Mouse (Mus musculus) ES-Bruce4 (cell line): ENCODE data around the gene Mgll. TPM values are rescaled to one million over a fixed set of nuclear protein-coding genes. Genes with fewer than 3 reads are reported as not detected.

Experiments used
- H3K27ac ChIP-seq: 2 replicates; pipeline ENCODE4 v1.5.1; 2012; ENCODE audit warnings: low read length, inconsistent platforms; ENCODE audit not compliant: insufficient read depth
- H3K27me3 ChIP-seq: 2 replicates; pipeline ENCODE4 v1.6.1; 2012; ENCODE audit warnings: mild to moderate bottlenecking, low read length, inconsistent platforms; ENCODE audit not compliant: control insufficient read depth, poor library complexity, insufficient read depth, severe bottlenecking
- H3K36me3 ChIP-seq: 2 replicates; pipeline ENCODE4 v1.6.1; 2012; ENCODE audit warnings: inconsistent platforms, mild to moderate bottlenecking, low read length, moderate library complexity; ENCODE audit not compliant: control insufficient read depth, poor library complexity, insufficient read depth, severe bottlenecking
- H3K4me1 ChIP-seq: one replicate; pipeline ENCODE4 v1.8.1; 2011; ENCODE audit warnings: low read length; ENCODE audit not compliant: control insufficient read depth, insufficient read depth
- H3K4me3 ChIP-seq: 2 replicates; pipeline ENCODE4 v1.5.1; 2011; ENCODE audit warnings: low read depth, mild to moderate bottlenecking, low read length
- H3K9ac ChIP-seq: 2 replicates; pipeline ENCODE4 v1.6.1; 2012; ENCODE audit warnings: low read depth, mild to moderate bottlenecking, inconsistent platforms; ENCODE audit not compliant: poor library complexity, severe bottlenecking
- H3K9me3 ChIP-seq: replicated peaks from 2 replicates; pipeline ENCODE4 v1.6.1; 2012; ENCODE audit warnings: mild to moderate bottlenecking, low read length, inconsistent platforms; ENCODE audit not compliant: control insufficient read depth, poor library complexity, insufficient read depth, severe bottlenecking
- CTCF ChIP-seq: IDR thresholded peaks from one replicate; pipeline ENCODE4 v1.8.1; 2011; ENCODE audit warnings: low read depth, low read length
- EP300 ChIP-seq: IDR thresholded peaks from 2 replicates; pipeline ENCODE4 v1.6.1; 2011; ENCODE audit warnings: low read depth, low read length; ENCODE audit not compliant: insufficient read depth
- POLR2A ChIP-seq: IDR thresholded peaks from one replicate; pipeline ENCODE4 v1.8.1; 2011; ENCODE audit warnings: low read length; ENCODE audit not compliant: insufficient read depth
- polyA plus RNA-seq: library from polyadenylated mRNA; stranded (reverse); fragments of >200 nt; gene quantifications from 2 replicates; pipeline ENCODE4 v1.2.4, GENCODE M21; 2011; ENCODE audit warnings: low read depth; ENCODE audit not compliant: missing spikeins, insufficient read depth, insufficient read length

The Mgll gene
- polyA plus RNA-seq, 1 experiment = 3.4 TPM

GRCm38 (mm10) chr6:88873965-88874867 is 150.0 kb downstream of the Mgll start:
- Histone ChIP-seq H3K4me1 (no peaks in the 10 kb centered on the region), H3K9me3 (no peaks in the 10 kb centered on the region), H3K27me3 (no peaks in the 10 kb centered on the region; the same call in 1 of the 2 replicates), H3K36me3 (no peaks in the 10 kb centered on the region), H3K27ac (no peak overlapping the region), H3K4me3 (peak overlapping the region; percentile 61), H3K9ac (peak overlapping the region; percentile 60)
- TF ChIP-seq CTCF (no peak), POLR2A (no peak), EP300 (no peak)

- Histone ChIP-seq H3K36me3 (no peaks in the 10 kb centered on the region), H3K27ac (no peak within 1 kb of the TSS), H3K4me1 (no peaks in the 10 kb centered on the region), H3K9ac (peak within 1 kb of the TSS; percentile 60), H3K4me3 (peak within 1 kb of the TSS; percentile 61), H3K9me3 (no peaks in the 10 kb centered on the region), H3K27me3 (no peaks in the 10 kb centered on the region; the same call in 1 of the 2 replicates)
- no peak for TF ChIP-seq EP300
- TF ChIP-seq CTCF = no peak
- TF ChIP-seq POLR2A = no peak
These were observed 150.8 kb downstream of the Mgll start, which contains the start of gene Podxl2 for GRCm38 (mm10) chr6:88874868-88875508. Gene Podxl2 (minus strand): TSS chr6:88875044.

Other genes starting within 250 kb of the Mgll start
- gene Sec61a1, start 205.5 kb upstream of the Mgll start, polyA plus RNA-seq = 126 and 128 TPM in 2 replicates
- gene Kbtbd12, start 86.5 kb upstream of the Mgll start, polyA plus RNA-seq = not detected in 2 replicates
- gene Abtb1, start 117.6 kb downstream of the Mgll start, polyA plus RNA-seq = 16.7 and 18.3 TPM in 2 replicates
- gene Podxl2, start 150.6 kb downstream of the Mgll start, polyA plus RNA-seq = 0.81 and 1.2 TPM in 2 replicates
- 117 and 120 TPM in 2 replicates for gene Mcm2, start 174.4 kb downstream of the Mgll start, polyA plus RNA-seq
- gene Tpra1, start 177.8 kb downstream of the Mgll start, polyA plus RNA-seq = 17.4 and 24.2 TPM in 2 replicates